Mouse (Mus musculus) ovary, adult 10 weeks (tissue): ENCODE results near the gene Ankrd49. TPM values are rescaled to one million over a fixed set of nuclear protein-coding genes. Genes with fewer than 3 reads are reported as not detected.

Experiments
- polyA plus RNA-seq: library from polyadenylated mRNA; stranded (reverse); fragments of 350-450 nt; fragmentation: Illumina TruSeq; extraction: RNeasy Lipid Tissue Mini Kit (QIAGEN cat#74804); gene quantifications from one replicate; pipeline ENCODE4 v1.2.3, GENCODE M21; 2014

The Ankrd49 gene
- polyA plus RNA-seq = 61.9 TPM

DNA sequence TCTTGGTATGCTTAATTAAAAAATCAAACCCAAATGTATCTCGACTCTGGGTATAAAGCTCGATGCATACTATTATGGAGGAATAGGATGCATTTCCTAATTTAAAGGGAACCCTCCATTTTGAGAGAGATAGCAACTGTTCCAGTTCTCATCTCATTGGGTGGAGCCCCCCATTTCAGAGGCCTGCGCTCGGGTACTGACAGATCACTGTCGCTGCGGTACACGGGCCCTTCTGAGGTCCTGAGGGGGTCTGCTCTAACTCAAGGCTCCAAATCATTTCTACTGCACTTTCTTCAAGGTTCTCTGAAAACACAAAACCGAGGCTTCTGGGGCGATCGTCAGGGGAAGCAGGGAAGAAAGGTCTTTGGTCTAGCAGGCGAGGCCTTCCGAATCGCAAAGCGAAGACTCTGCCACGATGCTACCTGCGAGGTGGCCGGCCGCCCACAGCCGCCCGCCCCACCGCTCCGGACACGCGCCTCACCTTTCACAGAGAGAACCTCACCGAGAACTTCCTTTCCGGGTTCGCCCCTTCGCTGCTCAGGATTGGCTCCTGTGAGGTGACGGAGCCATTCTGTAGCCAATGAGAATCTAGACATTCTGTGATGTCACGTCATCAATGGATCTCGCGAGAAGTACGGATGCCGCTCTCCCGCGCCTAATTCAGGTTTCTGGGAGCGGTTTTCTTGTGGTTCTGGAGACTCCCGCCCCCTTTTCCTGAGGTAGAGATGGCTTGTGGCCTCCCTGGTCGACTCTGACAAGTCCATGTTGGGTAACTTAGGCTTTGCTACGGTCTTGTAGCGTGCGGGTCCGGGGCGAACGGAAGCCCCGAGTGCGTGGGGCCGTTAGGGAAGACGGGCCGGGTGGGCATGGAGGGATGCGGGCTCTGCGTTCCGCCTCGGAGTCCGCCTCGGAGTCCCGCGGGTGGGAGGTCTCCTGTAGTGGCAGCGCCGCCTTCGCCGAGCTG is at the start of gene Ankrd49, which contains the start of gene Mre11a:
Gene Ankrd49 (minus strand): TSS at position 818 of the 964 bp plus-strand sequence.
Gene Mre11a (plus strand): TSS at position 616 of the 964 bp plus-strand sequence.

GRCm38 (mm10) chr9:14770803-14771471 is 13.7 kb downstream of the Ankrd49 start, which contains the start of gene 1700012B09Rik:
Gene 1700012B09Rik (minus strand): TSS chr9:14771030.

GRCm38 (mm10) chr9:14752001-14752522 is 32.6 kb downstream of the Ankrd49 start, which contains the start of gene Fut4:
Gene Fut4 (minus strand): TSS chr9:14752393.

GRCm38 (mm10) chr9:14740151-14740924 is 44.3 kb downstream of the Ankrd49 start, which contains the start of gene Piwil4:
Gene Piwil4 (minus strand): TSS chr9:14740733.

Other genes starting within 250 kb of the Ankrd49 start
- 20.6 TPM for gene Amotl1, start 139.8 kb downstream of the Ankrd49 start, polyA plus RNA-seq
- gene Piwil4, start 44.1 kb downstream of the Ankrd49 start, polyA plus RNA-seq = 0.43 TPM
- 3.5 TPM for gene Fut4, start 32.5 kb downstream of the Ankrd49 start, polyA plus RNA-seq
- 1.9 TPM for gene 1700012B09Rik, start 13.8 kb downstream of the Ankrd49 start, polyA plus RNA-seq
- gene Mre11a, start 202 bp downstream of the Ankrd49 start, polyA plus RNA-seq = 82.6 TPM
- 1.3 TPM for gene Gpr83, start 75.4 kb upstream of the Ankrd49 start, polyA plus RNA-seq
- gene Izumo1r, start 119.1 kb upstream of the Ankrd49 start, polyA plus RNA-seq = not detected